Mouse (Mus musculus) thymus, postnatal 4 days (tissue): ENCODE data around the gene Obp1b.
"Not testable (repeated sequence)": the region's sequence is repeated elsewhere in the genome, so short reads cannot be mapped to it uniquely, and the experiment has no call there.

Experiments
- DNase-seq: peaks from one replicate; pipeline ENCODE4 v3.0.0; 2021

The Obp1b gene

DNA sequence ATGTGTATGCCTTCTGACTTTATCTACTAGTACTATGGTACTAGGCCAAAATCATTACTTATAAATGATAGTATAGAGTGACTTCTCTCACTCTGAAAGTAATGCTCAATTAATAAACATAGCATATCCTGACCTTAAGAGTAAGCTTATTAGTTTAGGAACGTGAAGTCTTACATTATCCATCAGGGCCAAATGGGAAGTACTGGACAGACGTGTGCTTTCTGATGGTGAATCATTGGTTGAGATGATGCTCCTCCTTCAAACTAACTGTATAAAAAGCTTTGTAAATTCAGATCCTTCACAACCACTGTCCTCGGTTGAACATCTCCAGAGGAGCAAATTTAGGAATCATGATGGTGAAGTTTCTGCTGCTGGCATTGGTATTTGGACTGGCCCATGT, at the start of gene Obp1b:
Gene Obp1b, plus strand, starts transcription at position 301 of the 400 bp plus-strand sequence.
- DNase-seq, result not testable (repeated sequence)

- DNase-seq, result not testable (repeated sequence)
Observed at GRCm38 (mm10) chrX:78202220-78202619, 15.6 kb downstream of the Obp1b start.

DNA sequence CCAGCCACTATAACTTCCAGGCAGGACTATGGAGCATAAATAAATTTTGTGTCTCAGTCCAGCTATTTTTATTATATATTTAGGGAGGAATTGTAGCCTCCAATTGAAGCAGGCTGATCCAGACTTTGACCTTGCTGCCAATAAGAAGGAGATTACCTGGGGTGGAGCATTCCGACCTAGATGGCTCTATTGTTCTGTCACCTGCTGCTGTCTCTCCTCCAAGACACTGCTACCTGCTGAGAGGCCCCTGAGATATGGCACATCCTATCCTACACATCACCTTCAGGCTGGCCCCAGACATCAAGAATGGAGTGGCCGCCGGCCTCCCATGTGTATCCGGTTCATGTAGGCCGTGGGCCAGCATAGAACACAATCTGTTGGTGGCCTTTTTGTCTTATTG, 16.3 kb downstream of the Obp1b start:
- DNase-seq, result no peak
